Mouse (Mus musculus) ovary, adult 2 months (tissue): ENCODE measurements around the gene Rnf113a1. TPM values are rescaled to one million over a fixed set of nuclear protein-coding genes. Genes with fewer than 3 reads are reported as not detected.

ENCODE experiments used
- polyA plus RNA-seq: library from polyadenylated mRNA; depleted of rRNA; stranded (reverse); fragments of >200 nt; gene quantifications from 2 replicates; pipeline ENCODE4 v1.2.3, GENCODE M21; 2012; rRNA removed

Gene Rnf113a1
- polyA plus RNA-seq = 2.1 and 2.3 TPM in 2 replicates

DNA sequence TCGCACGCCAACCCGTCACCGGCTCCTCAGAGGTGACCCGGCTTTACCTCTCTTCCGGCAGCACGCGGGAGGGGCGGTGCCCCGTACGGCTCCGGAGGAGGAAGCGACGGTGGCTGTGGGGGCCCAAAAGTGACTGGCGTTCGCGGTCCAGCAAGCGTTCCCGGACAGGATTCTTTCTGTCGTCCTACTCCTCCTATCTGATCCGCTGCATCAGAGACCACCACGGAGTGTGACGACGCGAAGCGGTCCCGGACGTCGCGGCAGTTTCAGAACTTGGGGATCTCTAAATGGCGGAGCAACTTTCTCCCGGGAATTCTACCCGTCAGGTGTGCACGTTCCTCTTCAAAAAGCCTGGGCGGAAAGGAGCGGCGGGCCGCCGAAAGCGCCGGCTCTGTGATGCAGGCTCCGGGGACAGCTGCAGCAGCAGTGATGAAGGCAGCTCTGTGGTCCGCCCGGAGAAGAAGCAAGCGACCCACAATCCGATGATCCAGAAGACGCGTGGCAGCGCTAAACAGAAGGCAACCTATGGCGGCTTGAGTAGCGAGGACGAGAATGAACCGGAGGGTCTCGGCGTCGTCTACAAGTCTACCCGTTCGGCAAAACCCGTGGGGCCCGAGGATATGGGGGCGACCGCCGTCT is at the start of gene Rnf113a1, which contains the start of gene Ndufa1:
Gene Rnf113a1 (plus strand): TSS at position 141 of the 639 bp plus-strand sequence.
Gene Ndufa1 (minus strand): TSS at position 59 of the 639 bp plus-strand sequence.

DNA sequence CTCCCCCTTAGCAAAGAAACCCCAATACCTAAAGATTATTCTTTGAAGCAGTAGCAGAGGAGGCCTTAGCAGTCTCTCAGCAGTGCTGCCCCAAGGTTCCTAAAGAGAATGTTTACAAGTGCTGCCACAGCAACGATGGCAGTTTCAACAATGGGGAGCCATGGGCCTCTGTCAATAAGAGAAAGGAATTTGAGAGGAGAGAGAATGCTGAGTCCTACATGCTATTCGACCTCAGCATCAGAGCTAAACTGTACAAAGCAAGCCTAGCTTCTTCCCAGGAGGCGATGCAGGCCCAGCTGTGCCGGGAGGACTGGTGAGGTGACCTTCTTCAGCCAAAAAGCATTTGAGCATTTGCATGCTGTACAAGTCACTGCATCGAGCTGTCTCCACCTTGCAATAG is 22.3 kb upstream of the Rnf113a1 start, which contains the start of gene Akap14:
Gene Akap14 (minus strand): TSS at position 101 of the 400 bp plus-strand sequence.

DNA sequence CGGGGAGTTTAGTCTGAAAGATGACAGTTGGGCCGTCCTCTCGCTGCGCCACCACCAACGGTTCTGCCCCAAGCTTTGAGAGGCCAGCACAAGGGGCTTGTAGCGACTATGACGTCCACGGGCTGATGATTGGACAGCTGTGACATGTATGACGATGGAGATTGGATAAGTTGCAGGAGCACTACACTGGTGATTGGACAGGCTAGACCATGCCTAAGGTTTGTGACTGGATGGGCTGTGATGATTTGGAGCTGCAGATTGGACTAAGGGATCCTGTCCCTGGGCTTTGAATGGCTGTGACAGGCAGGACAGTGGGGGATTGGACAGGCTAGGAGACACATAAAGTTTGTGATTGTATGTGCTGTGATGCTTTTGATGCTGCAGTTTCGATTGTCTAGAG is 19.9 kb downstream of the Rnf113a1 start, which contains the start of gene Gm9:
Gene Gm9 (minus strand): TSS at position 101 of the 400 bp plus-strand sequence.

DNA sequence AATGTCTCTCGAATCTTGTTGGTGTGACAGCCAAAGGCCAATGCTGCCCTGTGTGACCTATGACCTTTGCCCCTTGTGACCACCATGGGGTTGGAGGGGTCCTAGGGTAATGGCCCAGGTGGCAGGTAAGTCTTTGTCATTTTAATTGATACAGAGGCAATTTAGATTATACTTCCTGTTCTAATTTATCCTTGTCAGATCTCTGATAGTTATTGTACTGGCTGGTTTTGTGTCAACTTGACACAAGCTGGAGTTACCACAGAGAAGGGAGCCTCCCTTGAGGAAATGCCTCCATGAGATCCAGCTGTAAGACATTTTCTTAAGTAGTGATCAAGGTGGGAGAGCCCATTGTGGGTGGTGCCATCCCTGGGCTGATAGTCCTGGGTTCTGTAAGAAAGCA is 31.1 kb downstream of the Rnf113a1 start, which contains the start of gene Rhox1:
Gene Rhox1 (minus strand): TSS at position 101 of the 400 bp plus-strand sequence.

Other genes with a start within 250 kb of the Rnf113a1 start
- gene Sept6, start 199.5 kb upstream of the Rnf113a1 start, polyA plus RNA-seq = 10.3 and 17.7 TPM in 2 replicates
- 0.09 TPM in 1 of 2 replicates, not detected in the other for gene Sowahd, start 142.4 kb upstream of the Rnf113a1 start, polyA plus RNA-seq
- 12.7 and 16.7 TPM in 2 replicates for gene Rpl39, start 105.8 kb upstream of the Rnf113a1 start, polyA plus RNA-seq
- 1.9 and 2.4 TPM in 2 replicates for gene Upf3b, start 80.9 kb upstream of the Rnf113a1 start, polyA plus RNA-seq
- 1.8 and 2.0 TPM in 2 replicates for gene Nkap, start 64.5 kb upstream of the Rnf113a1 start, polyA plus RNA-seq
- gene Akap14, start 22.4 kb upstream of the Rnf113a1 start, polyA plus RNA-seq = 7.0 and 7.1 TPM in 2 replicates
- 86.4 and 196 TPM in 2 replicates for gene Ndufa1, start 82 bp upstream of the Rnf113a1 start, polyA plus RNA-seq
- gene Gm9, start 19.8 kb downstream of the Rnf113a1 start, polyA plus RNA-seq = not detected in 2 replicates
- gene Rhox1, start 31.0 kb downstream of the Rnf113a1 start, polyA plus RNA-seq = 0.25 and 0.28 TPM in 2 replicates
- gene Rhox2a, start 53.7 kb downstream of the Rnf113a1 start, polyA plus RNA-seq = not detected in 2 replicates
- not detected in 2 replicates for gene Rhox3a, start 58.7 kb downstream of the Rnf113a1 start, polyA plus RNA-seq
- not detected in 2 replicates for gene Rhox4a, start 74.1 kb downstream of the Rnf113a1 start, polyA plus RNA-seq
- not detected in 2 replicates for gene Rhox3a2, start 188.8 kb downstream of the Rnf113a1 start, polyA plus RNA-seq
- not detected in 2 replicates for gene Rhox4a2, start 199.6 kb downstream of the Rnf113a1 start, polyA plus RNA-seq
- not detected in 2 replicates for gene Rhox2b, start 220.8 kb downstream of the Rnf113a1 start, polyA plus RNA-seq
- not detected in 2 replicates for gene Rhox4b, start 241.2 kb downstream of the Rnf113a1 start, polyA plus RNA-seq